Mouse (Mus musculus): ENCODE data around the gene Ap5s1.
A peak's percentile ranks its signal among the peaks of the same experiment; 100 is the strongest.
"Not testable (repeated sequence)": the region's sequence is repeated elsewhere in the genome, so short reads cannot be mapped to it uniquely, and the experiment has no call there.

Ap5s1 gene

DNA sequence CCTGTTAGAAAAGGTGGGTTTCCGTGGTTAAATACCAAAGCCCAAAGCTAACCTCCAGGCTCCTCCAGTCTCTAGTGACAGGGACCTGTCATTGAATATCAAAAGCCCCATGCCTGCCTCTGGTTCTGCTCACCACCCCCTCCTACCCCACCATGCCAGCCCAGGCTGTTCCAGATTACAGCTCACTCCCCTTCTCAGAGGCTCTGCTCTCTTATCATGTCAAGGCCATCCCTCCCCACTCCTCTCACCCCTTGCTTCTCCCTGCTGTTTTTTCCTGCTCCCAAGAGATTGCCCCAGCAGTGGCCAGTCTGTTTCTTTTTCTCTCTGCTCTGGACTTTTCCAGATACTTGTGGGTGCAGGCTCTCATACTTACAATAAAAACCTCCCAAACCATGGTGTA, 16.7 kb downstream of the Ap5s1 start:
- DNase-seq, result no peak

DNA sequence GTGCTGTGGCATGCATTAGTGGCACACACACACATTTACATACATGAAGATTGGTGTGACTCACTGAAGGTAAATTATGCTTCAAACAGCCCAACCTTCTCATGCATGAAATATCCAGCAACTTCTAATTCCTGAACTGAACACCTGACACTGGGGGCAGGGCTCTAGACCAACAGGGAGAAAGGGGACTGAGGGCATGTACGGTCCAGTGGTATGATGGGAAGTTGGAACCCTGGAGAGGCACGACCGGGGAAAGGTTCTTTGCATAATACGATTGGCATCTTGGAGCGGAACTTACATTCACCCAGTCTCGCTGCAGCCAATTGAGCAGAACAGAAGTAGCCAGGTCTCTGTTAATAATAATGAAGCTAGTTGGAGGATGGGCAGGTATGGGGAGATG, 18.3 kb downstream of the Ap5s1 start:
- no peak for DNase-seq

DNA sequence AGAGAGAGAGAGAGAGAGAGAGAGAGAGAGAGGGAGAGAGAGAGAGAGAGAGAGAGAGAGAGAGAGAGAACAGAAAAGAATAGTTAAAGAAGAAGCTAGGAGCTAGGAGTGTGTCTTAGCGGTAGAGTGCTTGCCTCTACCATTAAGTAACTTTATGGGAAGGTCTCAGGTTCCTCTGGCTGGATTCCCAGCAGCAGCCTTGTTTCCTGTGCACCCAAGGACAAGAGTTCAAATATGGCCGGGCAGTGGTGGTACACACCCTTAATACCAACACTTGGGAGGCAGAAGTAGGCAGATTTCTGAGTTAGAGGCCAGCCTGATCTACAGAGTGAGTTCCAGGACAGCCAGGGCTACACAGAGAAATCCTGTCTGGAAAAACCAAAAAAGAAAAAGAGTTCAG, 19.8 kb downstream of the Ap5s1 start:
- DNase-seq, result not testable (repeated sequence)

DNA sequence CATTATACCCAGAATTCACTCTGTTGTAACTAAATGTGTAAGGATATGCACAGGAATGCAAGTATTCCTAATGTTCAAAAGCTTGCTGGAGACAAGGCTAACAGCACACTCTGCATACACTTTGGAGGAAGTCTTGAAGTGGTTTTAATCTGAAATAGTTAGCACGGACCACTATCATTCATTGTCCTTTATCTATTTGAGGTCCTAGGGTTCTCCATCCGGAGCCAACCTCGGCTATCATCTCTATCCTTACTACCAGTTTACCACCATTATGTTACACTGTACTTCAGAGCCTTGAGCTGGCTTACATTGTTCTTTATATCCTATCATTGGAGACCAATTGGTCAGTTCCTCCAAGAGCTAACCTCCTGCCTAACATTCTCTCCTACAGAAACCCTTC, 20.4 kb downstream of the Ap5s1 start:
- DNase-seq, result no peak

DNA sequence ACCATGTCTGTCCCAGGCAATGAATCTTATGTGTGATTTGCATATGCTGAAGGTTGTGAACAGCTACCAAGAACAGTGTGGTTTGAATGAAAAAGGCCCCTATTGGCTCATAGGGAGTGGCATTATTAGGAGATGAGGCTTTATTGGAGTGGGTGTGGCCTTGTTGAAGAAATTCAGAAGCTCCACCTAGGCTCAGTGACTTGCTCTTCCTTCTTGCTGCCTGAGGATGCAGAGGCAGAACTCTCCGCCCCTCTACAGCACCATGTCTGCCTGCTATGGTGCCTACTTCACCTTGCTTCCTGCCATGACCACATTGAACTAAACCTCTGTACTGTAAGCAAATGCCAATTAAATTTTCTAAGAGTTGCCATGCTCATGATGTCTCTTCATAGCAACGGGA, 25.7 kb downstream of the Ap5s1 start:
- DNase-seq, result no peak

DNA sequence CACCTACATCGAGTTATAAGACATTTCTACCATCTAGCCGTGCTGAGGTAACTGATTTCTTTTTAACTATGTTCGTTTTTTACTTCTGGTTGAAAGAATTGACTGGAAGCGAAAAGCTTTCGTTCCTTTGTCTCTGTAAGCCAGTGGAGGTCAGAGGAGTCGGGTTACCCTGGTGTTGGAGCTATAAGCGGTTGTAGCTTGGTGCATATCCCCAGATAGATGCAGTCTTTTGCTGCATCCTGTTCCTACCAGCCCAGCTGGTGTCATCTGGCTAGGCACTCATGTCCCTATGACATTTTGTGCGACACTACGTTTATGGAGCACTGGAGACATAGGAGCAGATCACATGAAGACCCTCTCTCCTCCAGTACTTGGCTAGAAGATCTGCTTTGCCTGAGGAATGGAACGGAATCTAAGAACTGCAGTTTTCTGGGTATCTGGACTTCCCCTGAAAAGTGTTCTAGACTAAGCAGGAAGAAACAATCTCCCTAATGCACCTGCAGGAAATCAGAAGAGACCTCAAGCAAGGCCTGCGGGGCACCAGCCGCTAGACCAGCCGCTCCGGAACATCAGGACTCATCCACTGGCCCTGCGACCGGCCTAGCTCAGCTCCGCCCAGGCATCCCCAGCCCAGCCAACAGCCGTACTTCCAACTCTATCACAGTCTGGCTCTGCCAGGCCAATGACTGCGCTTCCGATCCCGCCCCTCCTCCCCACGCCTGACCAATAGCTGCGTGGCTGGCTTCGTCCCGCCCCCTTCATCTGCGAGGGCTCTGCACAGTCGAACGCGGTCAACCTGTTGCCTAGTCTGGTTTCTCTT, 26.6 kb downstream of the Ap5s1 start, which contains the start of gene Mavs:
Gene Mavs (plus strand): TSS at position 757 of the 820 bp plus-strand sequence.
- peak; percentile 98 for DNase-seq

DNA sequence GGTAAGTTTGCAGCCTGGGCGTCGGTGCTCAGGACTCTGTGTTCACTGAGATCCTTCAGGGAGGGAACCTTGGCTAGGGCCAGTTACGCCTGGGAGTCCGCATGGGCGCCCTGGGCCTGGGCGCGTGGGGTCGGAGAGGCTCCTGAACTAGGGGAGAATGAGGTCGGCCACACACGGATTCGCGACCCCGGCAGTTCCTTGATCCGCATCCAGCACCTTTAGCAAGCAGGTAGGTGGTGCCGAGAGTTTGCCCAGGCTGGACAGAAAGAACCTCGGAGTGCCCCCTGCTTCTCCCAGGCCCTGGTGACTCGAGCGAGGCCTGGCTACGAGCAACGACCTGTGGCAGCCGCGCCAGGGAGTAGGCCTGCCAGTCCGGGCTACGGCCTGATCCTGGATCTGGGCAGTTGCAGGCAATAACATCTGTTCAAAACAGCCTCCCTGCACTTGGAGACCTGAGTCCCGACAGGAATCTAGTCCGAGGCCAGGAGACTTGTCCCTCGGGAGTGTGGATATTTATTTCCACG, 27.3 kb downstream of the Ap5s1 start:
- DNase-seq, result no peak

DNA sequence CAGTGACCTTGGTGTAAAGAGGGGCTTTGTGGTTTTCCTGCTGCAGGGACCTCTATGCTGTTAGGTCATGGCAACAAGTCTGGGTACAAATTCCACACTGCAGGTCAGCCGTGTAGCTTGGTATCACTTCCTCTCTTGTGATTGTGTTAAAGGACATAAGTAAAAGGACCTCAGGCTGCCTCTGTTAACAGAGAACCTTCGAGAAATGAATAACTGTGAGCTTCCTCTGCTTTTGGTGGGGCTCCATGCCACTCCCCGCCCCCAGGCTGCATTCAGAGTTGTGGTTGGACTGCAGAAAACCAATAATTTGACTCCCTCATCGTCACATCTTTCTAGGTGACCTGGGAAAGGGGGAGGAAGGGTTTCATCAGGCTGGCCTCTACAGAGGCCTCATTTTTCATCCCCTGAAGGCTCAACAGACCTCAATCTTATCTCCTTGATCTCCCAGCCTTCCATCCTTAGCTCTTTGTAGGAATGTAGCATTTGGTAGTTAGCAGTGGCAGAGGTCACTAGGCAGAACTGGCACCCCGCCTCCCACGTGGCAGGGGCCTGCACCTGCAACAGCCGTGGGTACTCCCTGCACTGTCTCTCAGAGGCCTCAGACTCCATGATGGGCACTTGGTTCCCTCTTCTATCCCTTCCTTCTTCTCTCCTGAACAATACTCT, 28.2 kb downstream of the Ap5s1 start:
- DNase-seq, result peak; percentile 18

DNA sequence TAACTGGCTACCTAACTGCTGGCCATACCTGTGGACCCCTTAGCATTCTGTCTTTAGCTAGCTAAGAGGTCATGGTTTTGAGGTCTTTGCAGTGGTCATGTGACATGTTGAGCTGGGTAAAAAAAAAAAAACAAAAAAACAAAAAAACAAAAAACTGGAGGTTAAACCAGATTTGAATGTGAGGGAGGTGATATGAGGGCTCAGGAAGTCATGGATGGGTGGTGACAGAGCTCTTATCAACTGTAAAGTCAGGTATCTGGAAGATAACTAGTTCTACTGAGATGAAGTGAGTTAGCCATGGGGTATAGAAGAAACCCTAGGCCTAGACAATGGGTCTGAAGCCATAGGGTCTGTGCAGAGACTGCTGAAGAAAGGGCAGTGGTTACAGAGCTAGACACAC, 35.3 kb downstream of the Ap5s1 start:
- no peak for DNase-seq

DNA sequence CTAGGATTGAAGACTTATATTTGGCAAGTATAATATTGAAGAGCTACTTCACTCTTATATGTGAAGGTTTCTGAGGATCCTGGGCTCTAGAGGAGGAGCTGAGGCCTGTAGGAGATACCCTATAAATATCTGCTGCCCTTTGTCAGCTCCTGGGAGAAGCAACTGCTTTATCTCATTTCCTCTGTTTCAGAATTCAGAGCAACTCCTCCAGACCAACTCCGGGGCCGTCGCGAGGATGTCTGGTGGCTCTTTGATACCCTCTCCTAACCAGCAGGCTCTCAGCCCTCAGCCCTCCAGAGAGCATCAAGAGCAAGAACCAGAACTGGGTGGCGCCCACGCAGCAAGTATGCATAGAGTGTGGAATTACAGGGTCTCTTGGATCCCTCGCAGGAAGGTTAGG, 36.1 kb downstream of the Ap5s1 start:
- no peak for DNase-seq

DNA sequence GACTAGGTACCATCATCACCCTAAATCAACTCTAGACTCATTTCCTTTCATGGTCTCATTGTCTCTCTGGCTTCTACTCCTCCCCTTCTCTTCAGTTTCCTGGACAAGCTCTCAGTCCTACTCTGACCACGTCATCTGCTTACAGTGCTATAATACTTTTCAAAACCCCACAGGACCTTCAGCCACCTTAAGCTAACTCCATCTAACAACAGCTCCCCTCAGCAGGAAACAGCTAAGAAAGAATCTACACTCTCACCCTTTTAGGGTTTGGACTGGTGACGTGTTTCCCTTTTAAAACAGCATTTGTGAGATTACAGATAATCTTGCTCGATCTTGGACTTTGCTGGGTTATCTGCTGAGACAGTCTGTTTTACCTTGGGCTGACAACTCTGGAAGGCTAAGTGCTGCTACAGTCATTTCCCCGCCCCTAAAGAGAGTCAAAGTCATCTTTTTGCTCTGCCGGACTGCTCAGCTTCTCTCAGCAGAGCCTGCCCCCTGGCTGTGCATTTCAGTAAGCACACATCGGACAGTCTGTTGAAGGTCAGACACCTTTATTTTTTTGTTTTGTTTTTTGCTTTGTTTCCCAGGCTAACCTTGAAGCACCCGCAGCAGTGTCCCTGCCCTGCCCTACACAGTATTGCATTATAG, 46.9 kb downstream of the Ap5s1 start:
- DNase-seq, result peak; percentile 88

DNA sequence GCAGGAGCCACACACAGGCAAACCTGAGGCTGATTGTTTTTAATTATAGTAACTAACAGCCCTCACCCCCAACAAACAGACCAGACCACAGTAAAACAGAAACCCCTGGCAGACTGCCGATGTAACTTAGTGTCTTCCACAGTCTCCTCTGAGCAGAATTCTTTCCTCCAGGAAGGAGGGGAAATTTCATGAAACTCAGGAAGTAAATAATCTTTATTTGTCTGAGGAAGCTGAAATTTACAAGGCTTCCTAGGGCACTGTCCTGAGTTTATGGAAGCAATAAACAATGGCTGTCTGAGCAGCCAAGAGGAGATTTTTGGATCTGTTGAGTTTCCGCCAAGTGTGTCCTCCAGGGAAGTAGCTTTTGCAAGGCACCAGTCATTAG, 47.4 kb downstream of the Ap5s1 start:
- peak; percentile 79 for DNase-seq

DNA sequence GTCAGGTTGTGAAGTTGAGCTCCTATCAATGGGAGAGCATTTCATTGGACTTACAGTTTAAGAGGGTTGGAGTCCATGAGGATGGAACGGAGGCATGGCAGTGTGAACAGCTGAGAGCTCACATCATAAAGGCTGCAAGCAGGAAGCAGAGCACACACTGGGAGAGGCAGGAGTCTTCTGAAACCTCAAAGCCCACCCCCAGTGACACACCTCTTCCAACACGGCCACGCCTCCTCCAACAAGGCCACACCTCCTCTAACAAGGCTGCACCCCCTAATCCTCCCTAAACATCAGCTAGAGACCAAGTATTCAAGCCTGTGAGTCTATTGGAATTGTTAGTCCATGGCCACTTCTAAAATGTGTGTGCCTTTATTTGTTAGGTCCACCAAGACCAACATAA, 48.9 kb downstream of the Ap5s1 start:
- peak; percentile 27 for DNase-seq

DNA sequence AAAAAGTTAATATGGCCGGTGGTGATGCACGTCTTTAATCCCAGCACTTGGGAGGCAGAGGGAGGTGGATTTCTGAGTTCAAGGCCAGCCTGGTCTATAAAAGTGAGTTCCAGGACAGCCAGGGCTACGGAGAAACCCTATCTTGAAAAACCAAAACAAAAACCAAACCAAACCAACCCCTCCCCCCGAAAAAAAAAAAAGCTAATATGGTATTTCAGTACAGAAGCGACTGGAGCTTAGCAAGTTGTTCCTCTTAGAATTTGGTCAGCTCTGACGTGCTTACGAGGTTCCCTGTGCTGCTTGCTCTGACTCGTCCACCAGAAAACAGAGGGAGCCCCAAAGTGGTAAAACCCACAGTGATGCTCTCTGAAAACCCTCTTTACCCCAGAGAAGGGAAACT, 51.8 kb downstream of the Ap5s1 start:
- DNase-seq, result no peak

DNA sequence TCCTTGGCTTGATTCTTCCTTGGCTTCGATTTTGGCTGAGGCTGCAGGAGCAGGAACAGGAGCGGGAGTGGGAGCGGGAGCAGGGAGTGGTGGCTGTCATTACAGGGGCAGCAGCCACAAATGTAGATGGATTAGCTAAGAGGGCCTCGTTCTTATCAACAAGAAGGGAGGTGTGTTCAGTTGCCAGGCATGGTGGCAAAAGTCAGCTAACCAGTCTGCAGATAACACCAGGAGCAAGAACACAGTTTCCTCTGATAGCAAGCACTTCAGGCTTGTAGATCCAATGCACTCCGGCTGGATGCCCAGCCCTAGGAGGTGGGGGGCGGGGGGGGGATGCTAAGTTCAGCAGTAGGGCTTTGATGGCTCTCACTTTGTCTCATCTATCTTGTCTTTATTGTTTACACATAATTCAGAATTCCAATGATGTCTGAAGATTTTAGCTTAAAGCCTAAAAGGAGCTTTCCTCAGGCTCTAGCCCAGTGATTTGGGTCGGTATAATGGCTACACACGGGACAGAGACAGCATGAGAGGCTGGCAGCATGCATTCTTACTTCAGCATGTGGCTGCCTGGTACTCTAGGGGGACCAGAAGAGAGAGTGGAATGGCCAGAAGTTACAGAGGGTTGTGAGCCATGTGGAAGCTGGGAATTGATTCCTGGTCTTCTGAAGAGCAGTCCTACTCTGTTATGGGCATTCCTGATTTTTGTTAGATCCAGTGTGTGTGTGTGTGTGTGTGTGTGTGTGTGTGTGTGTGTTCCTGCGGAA, 53.8 kb downstream of the Ap5s1 start:
- DNase-seq, result no peak

DNA sequence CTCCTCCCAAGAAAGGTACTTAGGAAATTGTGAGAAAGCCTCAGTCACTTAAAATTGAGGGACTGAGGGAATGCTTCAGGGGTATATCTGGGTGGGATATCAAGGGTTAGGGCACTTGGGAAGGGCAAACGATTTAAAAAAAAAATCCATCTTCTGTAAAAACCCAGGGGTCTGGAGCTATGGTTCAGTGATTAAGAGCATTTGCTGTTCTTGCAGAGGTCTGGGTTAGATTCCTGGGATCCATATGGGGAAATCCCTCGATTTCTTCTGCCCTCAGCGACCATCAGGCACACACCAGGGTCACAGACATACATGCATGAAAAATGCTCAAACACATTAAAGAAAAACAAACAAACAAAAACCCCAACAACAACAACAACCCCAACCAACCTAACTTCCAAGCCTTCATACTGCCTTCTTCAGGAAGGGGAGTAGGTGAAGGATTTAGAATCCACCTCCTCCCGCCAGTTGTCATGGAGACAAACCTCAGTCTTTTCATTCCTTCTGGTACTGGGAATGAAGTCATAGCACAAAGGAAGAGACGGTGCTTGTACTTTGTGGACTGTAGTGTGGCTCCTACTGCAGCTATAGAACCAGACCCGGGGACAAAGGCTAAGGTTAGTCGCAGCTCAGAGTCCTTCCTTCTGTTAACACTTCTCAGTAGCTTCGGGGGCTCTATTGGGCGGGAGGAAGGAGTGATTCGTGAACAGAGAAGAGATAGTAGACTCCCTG, 54.8 kb downstream of the Ap5s1 start:
- DNase-seq, result no peak

DNA sequence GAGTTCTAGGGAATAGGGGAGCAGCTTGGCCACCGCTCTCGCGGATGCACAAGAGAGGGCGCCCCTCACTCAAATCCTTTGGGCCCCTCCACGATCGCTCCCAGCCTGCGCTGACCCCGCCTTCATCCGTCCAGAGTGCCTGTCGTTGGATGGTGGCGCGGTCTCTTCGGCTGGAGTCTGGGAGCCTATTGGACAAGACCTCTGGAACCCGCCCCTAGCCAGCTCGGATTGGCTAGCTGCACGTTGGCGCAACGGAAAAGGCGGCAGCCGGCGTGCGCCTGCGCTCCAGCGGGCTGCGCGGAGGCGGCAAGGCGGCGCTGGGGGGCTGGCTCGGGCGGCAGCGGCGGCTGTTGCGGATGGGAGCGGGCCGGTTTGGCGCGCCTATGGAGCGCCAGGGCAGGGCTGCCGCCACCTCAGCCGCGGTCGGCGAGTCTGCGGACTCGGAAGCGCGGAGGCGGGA, 55.4 kb downstream of the Ap5s1 start, which contains the start of gene Pank2:
Gene Pank2 (plus strand): TSS at position 283 of the 460 bp plus-strand sequence.
- peak; percentile 99 for DNase-seq
